11 mouse cellular contexts compared by ENCODE assay signal in the genomic region with DNA sequence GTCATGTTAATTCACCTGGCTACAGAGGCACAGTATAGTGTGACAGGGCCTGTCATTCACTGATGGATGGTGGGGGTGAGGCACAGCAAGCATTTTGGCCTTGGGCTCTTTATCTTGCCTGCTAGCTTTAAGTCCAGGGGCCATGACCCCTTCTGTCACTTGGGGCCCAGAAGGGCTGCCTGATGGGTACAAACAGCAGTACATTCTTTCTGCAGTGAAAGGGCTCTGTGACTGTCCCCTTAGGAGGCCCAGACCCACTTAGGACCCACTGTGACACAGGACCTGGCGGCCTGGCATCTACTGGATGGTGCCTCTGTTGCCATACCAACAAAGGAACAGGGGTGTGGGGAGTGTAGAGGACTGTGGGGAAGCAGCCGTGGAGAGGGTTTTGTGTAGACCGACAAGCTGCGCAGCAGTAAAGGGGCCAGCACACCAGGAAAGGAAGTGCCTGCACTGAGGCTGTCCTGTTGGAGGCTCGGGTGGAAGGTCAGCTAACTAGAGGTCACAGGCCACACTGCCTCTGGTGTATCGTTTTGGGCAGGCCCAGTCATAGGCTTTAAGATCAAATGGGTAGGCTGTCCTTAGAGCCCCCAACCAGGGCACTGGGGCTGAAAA. TPM values are rescaled to one million over a fixed set of nuclear protein-coding genes. Genes with fewer than 3 reads are reported as not detected.
DNase-seq lines count a peak whose midpoint lies in the region; ATAC-seq lines count a peak whose summit lies in the region.
"Had no signal": no experiment of that assay in that cellular context is flagged by ENCODE, and none has a peak within 500 bp of the region (broad histone marks: within the 10 kb centered on the region; RNA-seq: fewer than 3 reads in every experiment).

No protein-coding gene starts in this region.

- H3K9me3 ChIP-seq in forebrain, embryonic 13.5 days (replicated peaks): no peaks in the 10 kb centered on the region
- H3K9me3 ChIP-seq in forebrain, embryonic 11.5 days (ENCODE audit: control insufficient read depth, low read length): no peaks in the 10 kb centered on the region
- H3K9me3 ChIP-seq in kidney, embryonic 15.5 days (replicated peaks): no peaks in the 10 kb centered on the region
- H3K9me3 ChIP-seq in embryonic facial prominence, embryonic 13.5 days: no peaks in the 10 kb centered on the region
- H3K9me3 ChIP-seq in midbrain, embryonic 15.5 days: no peaks in the 10 kb centered on the region

- DNase-seq in forebrain, embryonic 11.5 days (ENCODE audit: low spot score): no peak
- no peak for DNase-seq in kidney, postnatal 14 days
- no peak for DNase-seq in spleen, postnatal 14 days (ENCODE audit: low spot score in 2 of 2)
- DNase-seq in ovary, postnatal 36 days (ENCODE audit: low spot score): no peak
- DNase-seq: cerebellum, postnatal 36 days; kidney, adult 8-10 months had no signal

- H3K4me3 ChIP-seq in forebrain, embryonic 13.5 days: no peak overlapping the region
- no peak overlapping the region for H3K4me3 ChIP-seq in forebrain, embryonic 11.5 days (ENCODE audit: low read depth, low read length)
- H3K4me3 ChIP-seq in kidney, embryonic 15.5 days (replicated peaks): no peak overlapping the region
- H3K4me3 ChIP-seq in embryonic facial prominence, embryonic 13.5 days: no peak overlapping the region
- H3K4me3 ChIP-seq in midbrain, embryonic 15.5 days: no peak overlapping the region

- H3K27ac ChIP-seq in forebrain, embryonic 13.5 days: no peak overlapping the region
- no peak overlapping the region for H3K27ac ChIP-seq in forebrain, embryonic 11.5 days (ENCODE audit: low read depth, low read length)
- H3K27ac ChIP-seq in kidney, embryonic 15.5 days: peak overlapping the region; percentile 93; the same call in 1 of the 2 replicates
- H3K27ac ChIP-seq in embryonic facial prominence, embryonic 13.5 days: peak overlapping the region; percentile 72; the same call in 1 of the 2 replicates
- H3K27ac ChIP-seq in midbrain, embryonic 15.5 days: no peak overlapping the region

- H3K36me3 ChIP-seq in forebrain, embryonic 13.5 days (ENCODE audit: poor library complexity, severe bottlenecking): 0 out of 2 replicates have a peak, but pooled peaks cover 1% of the 10 kb centered on the region
- no peaks in the 10 kb centered on the region for H3K36me3 ChIP-seq in forebrain, embryonic 11.5 days (ENCODE audit: control insufficient read depth, insufficient read depth, low read length)
- no peaks in the 10 kb centered on the region for H3K36me3 ChIP-seq in kidney, embryonic 15.5 days
- no peaks in the 10 kb centered on the region for H3K36me3 ChIP-seq in embryonic facial prominence, embryonic 13.5 days
- H3K36me3 ChIP-seq in midbrain, embryonic 15.5 days (replicated peaks): no peaks in the 10 kb centered on the region

- no peak for ATAC-seq in forebrain, embryonic 13.5 days
- ATAC-seq in forebrain, embryonic 11.5 days (replicated peaks; ENCODE audit: low FRiP score): no peak
- no peak for ATAC-seq in kidney, embryonic 15.5 days (replicated peaks; ENCODE audit: low FRiP score)
- ATAC-seq in embryonic facial prominence, embryonic 13.5 days (ENCODE audit: insufficient number of reproducible peaks, insufficient read depth, low FRiP score, low TSS enrichment, low read depth): no peak
- 0 out of 2 replicates have a peak, but pooled peaks have one; percentile 5 for ATAC-seq in midbrain, embryonic 15.5 days (replicated peaks)
- ATAC-seq: Patski had no signal

- H3K4me2 ChIP-seq in forebrain, embryonic 13.5 days: no peak overlapping the region
- no peak overlapping the region for H3K4me2 ChIP-seq in forebrain, embryonic 11.5 days (ENCODE audit: low read depth, low read length, severe bottlenecking)
- no peak overlapping the region for H3K4me2 ChIP-seq in kidney, embryonic 15.5 days
- H3K4me2 ChIP-seq in embryonic facial prominence, embryonic 13.5 days: peak overlapping the region; percentile 3; the same call in 1 of the 2 replicates
- H3K4me2 ChIP-seq in midbrain, embryonic 15.5 days: no peak overlapping the region

- no peaks in the 10 kb centered on the region for H3K27me3 ChIP-seq in forebrain, embryonic 13.5 days
- no peaks in the 10 kb centered on the region for H3K27me3 ChIP-seq in forebrain, embryonic 11.5 days (ENCODE audit: control insufficient read depth, insufficient read depth, low read length)
- no peaks in the 10 kb centered on the region for H3K27me3 ChIP-seq in kidney, embryonic 15.5 days
- no peaks in the 10 kb centered on the region; the same call in 1 of the 2 replicates for H3K27me3 ChIP-seq in embryonic facial prominence, embryonic 13.5 days
- H3K27me3 ChIP-seq in midbrain, embryonic 15.5 days (replicated peaks): no peaks in the 10 kb centered on the region; the same call in 1 of the 2 replicates
- H3K27me3 ChIP-seq: Patski had no signal

- H3K4me1 ChIP-seq in forebrain, embryonic 13.5 days: peaks cover 99% of the 10 kb centered on the region
- peaks cover 64% of the 10 kb centered on the region for H3K4me1 ChIP-seq in forebrain, embryonic 11.5 days (replicated peaks; ENCODE audit: control insufficient read depth, insufficient read depth, low read length)
- peaks cover 98% of the 10 kb centered on the region for H3K4me1 ChIP-seq in kidney, embryonic 15.5 days
- H3K4me1 ChIP-seq in embryonic facial prominence, embryonic 13.5 days: peaks cover 92% of the 10 kb centered on the region
- H3K4me1 ChIP-seq in midbrain, embryonic 15.5 days: peaks cover 73% of the 10 kb centered on the region

- H3K9ac ChIP-seq in forebrain, embryonic 13.5 days: peak overlapping the region; percentile 35
- no peak overlapping the region for H3K9ac ChIP-seq in forebrain, embryonic 11.5 days (ENCODE audit: low read length)
- H3K9ac ChIP-seq in kidney, embryonic 15.5 days: no peak overlapping the region
- H3K9ac ChIP-seq in embryonic facial prominence, embryonic 13.5 days: 0 out of 2 replicates have a peak overlapping the region, but pooled peaks have one; percentile 36
- H3K9ac ChIP-seq in midbrain, embryonic 15.5 days: no peak overlapping the region

- WGBS in forebrain, embryonic 13.5 days: 21% methylated on average over 6 of the region's 6 CpGs
- 7% methylated on average over 6 of the region's 6 CpGs for WGBS in forebrain, embryonic 11.5 days
- 48% methylated on average over 6 of the region's 6 CpGs for WGBS in kidney, embryonic 15.5 days
- 34% methylated on average over 6 of the region's 6 CpGs for WGBS in embryonic facial prominence, embryonic 13.5 days
- 24% methylated on average over 6 of the region's 6 CpGs for WGBS in midbrain, embryonic 15.5 days

RNA-seq across cellular contexts. Expression of a gene that starts 38.4 kb away (rescaled TPM):
- 6.5 and 7.2 TPM in 2 replicates for polyA plus RNA-seq in forebrain, embryonic 13.5 days (2015; fragmentation: Nextera tagmentation; extraction: Ambion mirVana)
- polyA plus RNA-seq in forebrain, embryonic 11.5 days (2014; fragmentation: Nextera tagmentation; extraction: Ambion mirVana): 8.2 and 9.7 TPM in 2 replicates
- 3.8 and 4.9 TPM in 2 replicates for polyA plus RNA-seq in kidney, embryonic 15.5 days (2015; fragmentation: Nextera tagmentation; extraction: Ambion mirVana)
- polyA plus RNA-seq in embryonic facial prominence, embryonic 13.5 days (2015; fragmentation: Nextera tagmentation; extraction: Ambion mirVana): 3.8 and 4.2 TPM in 2 replicates
- 6.3 and 6.7 TPM in 2 replicates for polyA plus RNA-seq in midbrain, embryonic 15.5 days (2015; fragmentation: Nextera tagmentation; extraction: Ambion mirVana)

Comparison
In these comparisons a context has a peak if more than half of its experiments do, and no peak if none do; other contexts are left out.
1. H3K9ac ChIP-seq: peak in forebrain, embryonic 13.5 days (single experiment) and embryonic facial prominence, embryonic 13.5 days (single experiment); none in forebrain, embryonic 11.5 days (single experiment), kidney, embryonic 15.5 days (single experiment) and midbrain, embryonic 15.5 days (single experiment).
2. H3K27ac ChIP-seq: peak in kidney, embryonic 15.5 days (single experiment) and embryonic facial prominence, embryonic 13.5 days (single experiment); none in forebrain, embryonic 13.5 days (single experiment), forebrain, embryonic 11.5 days (single experiment) and midbrain, embryonic 15.5 days (single experiment).